Mouse (Mus musculus) thymus, postnatal 4 days (tissue): ENCODE data around the gene Sostdc1.
A peak's percentile ranks its signal among the peaks of the same experiment; 100 is the strongest.

ENCODE experiments used
- DNase-seq: peaks from one replicate; pipeline ENCODE4 v3.0.0; 2021

The Sostdc1 gene

GRCm38 (mm10) chr12:36313916-36314315 lies at the start of gene Sostdc1:
Gene Sostdc1 (plus strand): TSS chr12:36314139.
- no peak for DNase-seq

GRCm38 (mm10) chr12:36267670-36268246 lies 46.2 kb upstream of the Sostdc1 start:
- no peak for DNase-seq

GRCm38 (mm10) chr12:36274823-36275222 lies 39.1 kb upstream of the Sostdc1 start:
- DNase-seq, result no peak

GRCm38 (mm10) chr12:36289634-36290033 lies 24.3 kb upstream of the Sostdc1 start:
- no peak for DNase-seq

- no peak for DNase-seq
These were observed 23.5 kb upstream of the Sostdc1 start for GRCm38 (mm10) chr12:36290465-36290864.

GRCm38 (mm10) chr12:36291346-36291745 lies 22.6 kb upstream of the Sostdc1 start:
- no peak for DNase-seq

- DNase-seq, result no peak
These were observed 11.6 kb upstream of the Sostdc1 start for GRCm38 (mm10) chr12:36302326-36302725.

GRCm38 (mm10) chr12:36302905-36303642 lies 10.9 kb upstream of the Sostdc1 start:
- DNase-seq, result no peak

GRCm38 (mm10) chr12:36308737-36309420 lies 5.1 kb upstream of the Sostdc1 start:
- DNase-seq, result no peak

- DNase-seq, result no peak
These were observed 924 bp upstream of the Sostdc1 start for GRCm38 (mm10) chr12:36313015-36313414.

- DNase-seq, result no peak
These were observed 507 bp downstream of the Sostdc1 start for GRCm38 (mm10) chr12:36314446-36314845.

- DNase-seq, result no peak
These were observed 1.6 kb downstream of the Sostdc1 start for GRCm38 (mm10) chr12:36315527-36315926.

- no peak for DNase-seq
These were observed 2.1 kb downstream of the Sostdc1 start for GRCm38 (mm10) chr12:36316056-36316455.

- peak; percentile 55 for DNase-seq
These were observed 3.3 kb downstream of the Sostdc1 start for GRCm38 (mm10) chr12:36317036-36317819.

GRCm38 (mm10) chr12:36317820-36318135 lies 3.8 kb downstream of the Sostdc1 start:
- no peak for DNase-seq

GRCm38 (mm10) chr12:36326101-36326521 lies 12.2 kb downstream of the Sostdc1 start:
- no peak for DNase-seq

GRCm38 (mm10) chr12:36332676-36333075 lies 18.7 kb downstream of the Sostdc1 start:
- no peak for DNase-seq

- no peak for DNase-seq
These were observed 19.9 kb downstream of the Sostdc1 start for GRCm38 (mm10) chr12:36333837-36334281.

GRCm38 (mm10) chr12:36344131-36344530 lies 30.2 kb downstream of the Sostdc1 start:
- DNase-seq, result no peak

GRCm38 (mm10) chr12:36360064-36360463 lies 46.1 kb downstream of the Sostdc1 start:
- DNase-seq, result no peak

- DNase-seq, result no peak
These were observed 46.8 kb downstream of the Sostdc1 start for GRCm38 (mm10) chr12:36360693-36361092.

- no peak for DNase-seq
These were observed 50.1 kb downstream of the Sostdc1 start for GRCm38 (mm10) chr12:36364013-36364412.
